Mouse (Mus musculus): ENCODE results near the gene Mphosph9. TPM values are rescaled to one million over a fixed set of nuclear protein-coding genes. Genes with fewer than 3 reads are reported as not detected.
A peak's percentile ranks its signal among the peaks of the same experiment; 100 is the strongest.

The Mphosph9 gene
- polyA plus RNA-seq, 1 experiment from 2014 or later, result 4.2 TPM

DNA sequence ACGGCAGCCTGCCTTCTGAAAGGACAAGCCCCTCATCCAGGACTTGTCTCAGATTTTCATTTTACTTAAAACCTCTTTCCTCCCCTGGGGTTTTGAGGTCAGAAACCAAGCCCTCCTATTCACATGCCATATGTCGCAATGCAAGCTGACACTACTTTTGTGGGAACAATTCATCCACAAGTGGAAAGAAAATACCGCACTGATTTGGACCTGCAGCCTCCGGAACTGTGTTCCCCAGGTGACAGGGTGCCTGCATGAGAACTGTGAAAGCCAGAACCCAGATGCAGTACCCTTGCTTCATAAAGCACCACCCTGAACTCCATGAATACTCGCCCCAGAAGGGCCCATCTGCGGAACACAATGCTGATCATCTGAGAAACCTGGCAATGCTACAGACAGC, 100.6 kb downstream of the Mphosph9 start:
- peak overlapping the region; percentile 89 for H3K27ac ChIP-seq (ENCODE audit: low read length)
- no peak overlapping the region for H3K4me3 ChIP-seq (ENCODE audit: low read depth, low read length)
- no peaks in the 10 kb centered on the region for H3K36me3 ChIP-seq (ENCODE audit: control insufficient read depth, insufficient read depth)
- ATAC-seq (ENCODE audit: low read depth), result no peak
- no peak overlapping the region for H3K4me2 ChIP-seq (ENCODE audit: low read depth, low read length)
- WGBS (ENCODE audit: insufficient replicate concordance), result 59% methylated on average over 6 of the region's 6 CpGs
- peak overlapping the region; percentile 21; the same call in 1 of the 2 replicates for H3K9ac ChIP-seq (ENCODE audit: low read depth, low read length)
- no peaks in the 10 kb centered on the region for H3K9me3 ChIP-seq (replicated peaks; ENCODE audit: control insufficient read depth, low read length)
- H3K4me1 ChIP-seq (ENCODE audit: control insufficient read depth, low read depth, low read length), result peaks cover 35% of the 10 kb centered on the region
- no peaks in the 10 kb centered on the region for H3K27me3 ChIP-seq (ENCODE audit: control insufficient read depth, insufficient read depth, low read depth, low read length)

DNA sequence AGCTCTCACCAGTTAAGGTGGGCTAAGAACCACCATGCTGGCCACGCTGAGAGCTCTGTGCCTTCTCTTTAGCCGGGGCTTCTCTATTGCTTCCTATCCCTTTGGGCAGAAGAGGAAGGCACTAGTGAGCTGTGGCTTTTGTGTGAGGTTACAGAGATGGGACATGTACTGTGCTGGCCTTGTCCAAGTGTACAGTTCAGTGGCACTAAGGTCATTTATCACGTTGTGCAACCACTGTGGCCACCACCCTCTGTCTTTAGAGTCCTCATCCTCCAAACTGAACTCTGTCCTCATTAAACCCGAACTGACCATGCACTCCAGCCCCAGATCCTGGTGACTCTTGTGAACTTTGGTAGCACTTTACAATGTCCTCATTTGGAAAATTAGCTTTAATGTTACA, 101.3 kb downstream of the Mphosph9 start:
- peak; percentile 92 for ATAC-seq (ENCODE audit: low read depth)
- Histone ChIP-seq H3K27me3 (ENCODE audit: control insufficient read depth, insufficient read depth, low read depth, low read length) (no peaks in the 10 kb centered on the region), H3K27ac (ENCODE audit: low read length) (peak overlapping the region; percentile 89), H3K9ac (ENCODE audit: low read depth, low read length) (no peak overlapping the region), H3K4me3 (ENCODE audit: low read depth, low read length) (no peak overlapping the region), H3K9me3 (replicated peaks; ENCODE audit: control insufficient read depth, low read length) (no peaks in the 10 kb centered on the region), H3K4me1 (ENCODE audit: control insufficient read depth, low read depth, low read length) (peaks cover 32% of the 10 kb centered on the region), H3K4me2 (ENCODE audit: low read depth, low read length) (no peak overlapping the region), H3K36me3 (ENCODE audit: control insufficient read depth, insufficient read depth) (no peaks in the 10 kb centered on the region)
- WGBS (ENCODE audit: insufficient replicate concordance), result 28% methylated on average over 4 of the region's 4 CpGs

DNA sequence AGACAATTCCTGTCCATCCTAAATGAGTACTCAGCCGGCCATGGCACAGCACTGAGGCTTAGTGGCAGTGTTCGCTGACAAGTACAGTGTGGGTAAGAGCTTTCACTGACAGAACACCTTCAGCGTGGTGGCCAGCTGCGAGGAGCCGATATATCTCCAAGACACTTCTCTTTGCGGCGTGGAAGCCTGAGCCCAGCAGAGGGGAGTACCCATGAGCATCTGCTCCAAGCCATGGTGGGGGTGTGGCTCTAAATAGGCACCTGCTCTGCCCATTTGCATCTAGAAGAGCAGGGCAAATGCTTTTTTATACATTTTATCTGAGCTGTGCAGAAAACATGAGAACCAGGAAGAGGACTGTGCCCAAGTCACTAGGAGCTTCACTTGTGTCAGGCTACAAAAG, 101.9 kb downstream of the Mphosph9 start:
- 38% methylated on average over 7 of the region's 7 CpGs for WGBS (ENCODE audit: insufficient replicate concordance)
- no peaks in the 10 kb centered on the region for H3K36me3 ChIP-seq (ENCODE audit: control insufficient read depth, insufficient read depth)
- peak overlapping the region; percentile 79 for H3K27ac ChIP-seq (ENCODE audit: low read length)
- peak; percentile 36 for ATAC-seq (ENCODE audit: low read depth)
- H3K9ac ChIP-seq (ENCODE audit: low read depth, low read length), result no peak overlapping the region
- no peaks in the 10 kb centered on the region for H3K27me3 ChIP-seq (ENCODE audit: control insufficient read depth, insufficient read depth, low read depth, low read length)
- peaks cover 29% of the 10 kb centered on the region for H3K4me1 ChIP-seq (ENCODE audit: control insufficient read depth, low read depth, low read length)
- H3K9me3 ChIP-seq (replicated peaks; ENCODE audit: control insufficient read depth, low read length), result no peaks in the 10 kb centered on the region
- no peak overlapping the region for H3K4me2 ChIP-seq (ENCODE audit: low read depth, low read length)
- H3K4me3 ChIP-seq (ENCODE audit: low read depth, low read length), result no peak overlapping the region

DNA sequence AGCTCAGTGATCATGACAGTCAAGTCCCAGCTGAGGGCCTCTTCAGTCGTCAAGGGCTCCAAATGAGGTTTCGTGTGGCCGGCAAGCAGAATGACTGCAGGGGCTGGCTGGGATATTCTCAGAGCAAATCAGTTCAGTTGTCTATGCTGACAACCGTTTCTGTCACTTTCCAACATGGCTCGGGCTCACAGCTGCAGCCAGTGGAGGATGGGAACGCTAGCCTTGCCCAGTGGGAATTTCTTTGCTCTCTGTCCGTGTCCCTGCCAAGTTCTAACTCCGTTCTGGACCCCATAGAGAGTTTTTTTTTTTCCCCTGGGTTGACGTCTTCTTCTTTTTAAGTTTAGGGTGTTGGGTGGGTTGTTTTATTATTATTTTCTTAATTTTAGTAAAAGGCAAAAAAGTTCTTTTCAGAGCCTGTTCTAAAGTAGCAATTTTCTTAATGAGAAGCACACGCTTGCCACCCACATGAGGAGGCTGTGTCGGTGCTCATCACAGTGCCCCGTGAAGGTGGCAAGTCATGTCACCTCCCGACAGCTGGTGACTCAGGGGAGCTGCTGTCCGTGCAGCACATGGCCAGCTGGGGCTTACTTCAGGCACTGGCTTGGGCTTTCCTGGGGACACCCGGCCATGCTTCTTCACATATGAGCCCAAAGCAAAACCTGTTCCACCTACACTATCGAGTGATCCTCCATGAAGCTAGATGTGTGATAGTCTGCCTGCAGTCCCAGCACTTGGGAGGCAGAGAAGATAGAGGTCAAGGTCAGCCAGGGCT, 103.3 kb downstream of the Mphosph9 start:
- 77% methylated on average over 16 of the region's 16 CpGs for WGBS (ENCODE audit: insufficient replicate concordance)
- no peaks in the 10 kb centered on the region for H3K27me3 ChIP-seq (ENCODE audit: control insufficient read depth, insufficient read depth, low read depth, low read length)
- no peaks in the 10 kb centered on the region for H3K9me3 ChIP-seq (replicated peaks; ENCODE audit: control insufficient read depth, low read length)
- no peak overlapping the region for H3K9ac ChIP-seq (ENCODE audit: low read depth, low read length)
- no peaks in the 10 kb centered on the region for H3K36me3 ChIP-seq (ENCODE audit: control insufficient read depth, insufficient read depth)
- peaks cover 24% of the 10 kb centered on the region for H3K4me1 ChIP-seq (ENCODE audit: control insufficient read depth, low read depth, low read length)
- ATAC-seq (ENCODE audit: low read depth), result no peak
- H3K27ac ChIP-seq (ENCODE audit: low read length), result no peak overlapping the region
- no peak overlapping the region for H3K4me2 ChIP-seq (ENCODE audit: low read depth, low read length)
- H3K4me3 ChIP-seq (ENCODE audit: low read depth, low read length), result no peak overlapping the region

DNA sequence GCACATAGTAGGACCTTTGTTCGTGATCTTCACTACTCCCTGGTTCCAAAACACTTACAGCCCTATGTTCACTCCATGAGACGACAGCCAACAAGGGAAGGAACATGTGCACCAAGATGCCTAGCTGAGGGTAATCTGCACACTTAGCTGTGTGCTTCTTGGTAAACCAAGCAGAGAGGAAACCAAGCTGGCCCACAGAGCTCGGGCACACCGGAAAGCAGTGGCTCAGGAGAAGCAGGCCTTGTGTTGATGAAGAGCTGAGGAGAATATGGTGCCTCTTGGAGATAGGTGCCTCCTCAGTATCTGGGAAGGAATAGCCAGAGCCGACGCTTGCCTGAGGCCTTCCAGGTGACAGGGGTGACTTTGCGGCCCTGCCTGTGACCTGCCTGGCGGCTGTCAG, 104.2 kb downstream of the Mphosph9 start:
- Histone ChIP-seq H3K9me3 (replicated peaks; ENCODE audit: control insufficient read depth, low read length) (no peaks in the 10 kb centered on the region), H3K36me3 (ENCODE audit: control insufficient read depth, insufficient read depth) (no peaks in the 10 kb centered on the region), H3K4me2 (ENCODE audit: low read depth, low read length) (no peak overlapping the region), H3K4me3 (ENCODE audit: low read depth, low read length) (no peak overlapping the region), H3K27ac (ENCODE audit: low read length) (no peak overlapping the region), H3K9ac (ENCODE audit: low read depth, low read length) (no peak overlapping the region), H3K27me3 (ENCODE audit: control insufficient read depth, insufficient read depth, low read depth, low read length) (no peaks in the 10 kb centered on the region), H3K4me1 (ENCODE audit: control insufficient read depth, low read depth, low read length) (peaks cover 24% of the 10 kb centered on the region)
- 78% methylated on average over 8 of the region's 8 CpGs for WGBS (ENCODE audit: insufficient replicate concordance)
- ATAC-seq (ENCODE audit: low read depth), result no peak

DNA sequence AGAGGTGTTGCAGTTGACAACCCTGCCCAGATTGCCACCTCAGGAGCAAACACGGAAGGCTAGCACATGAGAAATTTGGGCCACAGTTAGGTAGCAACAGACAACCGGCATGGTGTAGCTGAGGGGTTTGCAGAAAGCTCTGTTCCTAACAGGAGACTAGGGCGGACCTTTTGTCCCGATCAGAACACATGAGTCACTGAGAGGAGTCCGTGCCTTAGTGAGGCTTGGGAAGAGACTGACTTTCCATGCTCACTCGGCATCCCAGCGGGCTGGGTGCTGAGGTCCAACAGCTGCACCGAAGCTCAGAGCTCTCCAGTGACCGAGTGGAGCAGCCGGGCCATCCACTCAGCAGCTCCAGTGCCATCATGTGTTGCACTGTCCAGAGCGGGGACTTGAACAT, 105.1 kb downstream of the Mphosph9 start:
- no peaks in the 10 kb centered on the region for H3K36me3 ChIP-seq (ENCODE audit: control insufficient read depth, insufficient read depth)
- H3K27me3 ChIP-seq (ENCODE audit: control insufficient read depth, insufficient read depth, low read depth, low read length), result no peaks in the 10 kb centered on the region
- 78% methylated on average over 11 of the region's 11 CpGs for WGBS (ENCODE audit: insufficient replicate concordance)
- H3K9me3 ChIP-seq (replicated peaks; ENCODE audit: control insufficient read depth, low read length), result no peaks in the 10 kb centered on the region
- no peak overlapping the region for H3K4me2 ChIP-seq (ENCODE audit: low read depth, low read length)
- no peak overlapping the region for H3K4me3 ChIP-seq (ENCODE audit: low read depth, low read length)
- no peak for ATAC-seq (ENCODE audit: low read depth)
- peaks cover 25% of the 10 kb centered on the region for H3K4me1 ChIP-seq (ENCODE audit: control insufficient read depth, low read depth, low read length)
- no peak overlapping the region for H3K27ac ChIP-seq (ENCODE audit: low read length)
- H3K9ac ChIP-seq (ENCODE audit: low read depth, low read length), result no peak overlapping the region; the same call in 1 of the 2 replicates

DNA sequence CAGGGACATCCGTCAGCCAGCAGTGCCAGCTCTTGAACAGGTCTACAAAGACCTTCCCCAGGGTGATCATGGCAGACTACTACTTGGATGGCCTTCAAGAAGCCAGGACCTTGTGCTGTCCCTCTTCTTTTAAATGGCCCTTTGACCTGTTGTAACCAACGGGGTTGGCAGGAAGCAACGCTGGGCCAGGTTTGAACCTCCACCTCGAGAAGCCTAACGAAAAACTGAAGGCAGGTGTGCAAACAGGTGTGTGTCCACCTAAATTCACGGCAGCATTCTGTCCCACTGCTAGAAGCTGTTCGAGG, 106.1 kb downstream of the Mphosph9 start:
- no peak overlapping the region for H3K9ac ChIP-seq (ENCODE audit: low read depth, low read length)

DNA sequence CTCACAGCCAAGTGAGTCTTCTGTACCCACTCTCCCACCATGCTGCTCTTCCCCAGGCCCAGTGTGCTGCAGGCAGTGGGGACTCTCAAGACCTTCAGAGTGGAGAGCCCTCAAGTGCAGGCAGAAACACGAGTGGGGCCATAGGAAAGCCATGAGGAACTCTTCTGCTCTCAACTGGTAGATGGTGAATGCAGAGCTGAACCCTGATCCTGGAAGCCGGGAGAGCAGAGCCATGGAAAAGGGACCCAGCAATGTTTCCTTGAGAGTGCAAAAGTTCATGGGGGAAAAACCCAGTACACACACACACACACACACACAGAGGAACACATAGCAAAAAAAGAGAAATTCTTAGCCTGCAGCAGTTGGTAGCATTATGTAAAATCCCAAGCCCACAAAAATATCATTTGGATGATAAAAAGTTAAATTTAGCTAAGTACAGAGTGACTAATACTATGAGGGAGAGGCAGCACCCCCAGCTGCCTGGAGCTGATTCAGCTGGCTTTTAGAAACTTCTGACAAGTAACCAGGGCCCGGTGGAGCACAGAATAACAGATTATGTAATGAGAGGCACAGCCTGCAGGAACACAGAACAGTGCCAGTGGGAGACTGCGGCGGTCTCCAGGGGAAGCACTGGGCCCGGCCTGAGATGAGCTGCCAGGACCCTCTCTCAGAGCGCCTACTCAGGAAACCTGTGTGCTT, 106.6 kb downstream of the Mphosph9 start:
- Histone ChIP-seq H3K4me2 (ENCODE audit: low read depth, low read length) (no peak overlapping the region), H3K27ac (ENCODE audit: low read length) (peak overlapping the region; percentile 24; the same call in 1 of the 2 replicates), H3K4me3 (ENCODE audit: low read depth, low read length) (no peak overlapping the region), H3K9ac (ENCODE audit: low read depth, low read length) (peak overlapping the region; percentile 12; the same call in 1 of the 2 replicates), H3K36me3 (ENCODE audit: control insufficient read depth, insufficient read depth) (no peaks in the 10 kb centered on the region), H3K9me3 (replicated peaks; ENCODE audit: control insufficient read depth, low read length) (no peaks in the 10 kb centered on the region), H3K27me3 (ENCODE audit: control insufficient read depth, insufficient read depth, low read depth, low read length) (no peaks in the 10 kb centered on the region), H3K4me1 (ENCODE audit: control insufficient read depth, low read depth, low read length) (peaks cover 14% of the 10 kb centered on the region)
- no peak for ATAC-seq (ENCODE audit: low read depth)
- WGBS (ENCODE audit: insufficient replicate concordance), result 44% methylated on average over 7 of the region's 7 CpGs

More for the DNA sequence above, 106.1 kb downstream of the Mphosph9 start:
- WGBS (ENCODE audit: insufficient replicate concordance), result 60% methylated on average over 7 of the region's 7 CpGs
- H3K9me3 ChIP-seq (replicated peaks; ENCODE audit: control insufficient read depth, low read length), result no peaks in the 10 kb centered on the region
- H3K36me3 ChIP-seq (ENCODE audit: control insufficient read depth, insufficient read depth), result no peaks in the 10 kb centered on the region
- H3K27ac ChIP-seq (ENCODE audit: low read length), result 0 out of 2 replicates have a peak overlapping the region, but pooled peaks have one; percentile 17
- H3K27me3 ChIP-seq (ENCODE audit: control insufficient read depth, insufficient read depth, low read depth, low read length), result no peaks in the 10 kb centered on the region
- peaks cover 19% of the 10 kb centered on the region for H3K4me1 ChIP-seq (ENCODE audit: control insufficient read depth, low read depth, low read length)
- H3K4me3 ChIP-seq (ENCODE audit: low read depth, low read length), result no peak overlapping the region
- no peak overlapping the region for H3K4me2 ChIP-seq (ENCODE audit: low read depth, low read length)
- ATAC-seq (ENCODE audit: low read depth), result no peak

DNA sequence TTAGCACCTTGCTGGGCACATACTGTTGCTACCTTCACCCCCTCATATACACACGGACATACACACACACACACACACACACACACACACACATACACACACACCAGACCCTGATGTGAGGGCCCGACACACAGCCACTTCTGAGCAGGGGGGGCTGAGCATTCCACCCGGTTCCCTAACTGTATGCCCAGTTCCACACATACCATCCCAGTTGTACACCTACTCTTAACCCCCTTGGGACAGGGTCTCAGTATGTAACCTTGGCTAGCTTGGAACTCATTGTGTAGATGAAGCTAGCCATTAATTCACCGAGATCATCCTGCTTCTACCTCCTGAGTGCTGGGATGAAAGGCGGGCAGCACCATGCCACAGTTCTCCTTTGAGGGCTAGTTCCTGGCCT, 107.2 kb downstream of the Mphosph9 start:
- no peaks in the 10 kb centered on the region for H3K27me3 ChIP-seq (ENCODE audit: control insufficient read depth, insufficient read depth, low read depth, low read length)
- no peaks in the 10 kb centered on the region for H3K36me3 ChIP-seq (ENCODE audit: control insufficient read depth, insufficient read depth)
- WGBS (ENCODE audit: insufficient replicate concordance), result 79% methylated on average over 5 of the region's 5 CpGs
- H3K9ac ChIP-seq (ENCODE audit: low read depth, low read length), result no peak overlapping the region
- H3K4me3 ChIP-seq (ENCODE audit: low read depth, low read length), result no peak overlapping the region
- peaks cover 9% of the 10 kb centered on the region for H3K4me1 ChIP-seq (ENCODE audit: control insufficient read depth, low read depth, low read length)
- no peaks in the 10 kb centered on the region for H3K9me3 ChIP-seq (replicated peaks; ENCODE audit: control insufficient read depth, low read length)
- ATAC-seq (ENCODE audit: low read depth), result no peak
- no peak overlapping the region for H3K4me2 ChIP-seq (ENCODE audit: low read depth, low read length)
- H3K27ac ChIP-seq (ENCODE audit: low read length), result no peak overlapping the region
